Mouse (Mus musculus) lung, postnatal 4 days (tissue): ENCODE results near the gene Wwp2.

Experiments used
- DNase-seq, 2 experiments: peaks; one replicate each; pipeline ENCODE4 v3.0.0; 2021

The Wwp2 gene

GRCm38 (mm10) chr8:107514949-107515721 is 79.0 kb downstream of the Wwp2 start:
- DNase-seq: peak in 1 of 2 experiments; percentile 49

- DNase-seq: no peak
Observed at GRCm38 (mm10) chr8:107518726-107519125, 82.6 kb downstream of the Wwp2 start.

GRCm38 (mm10) chr8:107519860-107520259 is 83.7 kb downstream of the Wwp2 start:
- DNase-seq: peak; percentile 46 to 76

DNA sequence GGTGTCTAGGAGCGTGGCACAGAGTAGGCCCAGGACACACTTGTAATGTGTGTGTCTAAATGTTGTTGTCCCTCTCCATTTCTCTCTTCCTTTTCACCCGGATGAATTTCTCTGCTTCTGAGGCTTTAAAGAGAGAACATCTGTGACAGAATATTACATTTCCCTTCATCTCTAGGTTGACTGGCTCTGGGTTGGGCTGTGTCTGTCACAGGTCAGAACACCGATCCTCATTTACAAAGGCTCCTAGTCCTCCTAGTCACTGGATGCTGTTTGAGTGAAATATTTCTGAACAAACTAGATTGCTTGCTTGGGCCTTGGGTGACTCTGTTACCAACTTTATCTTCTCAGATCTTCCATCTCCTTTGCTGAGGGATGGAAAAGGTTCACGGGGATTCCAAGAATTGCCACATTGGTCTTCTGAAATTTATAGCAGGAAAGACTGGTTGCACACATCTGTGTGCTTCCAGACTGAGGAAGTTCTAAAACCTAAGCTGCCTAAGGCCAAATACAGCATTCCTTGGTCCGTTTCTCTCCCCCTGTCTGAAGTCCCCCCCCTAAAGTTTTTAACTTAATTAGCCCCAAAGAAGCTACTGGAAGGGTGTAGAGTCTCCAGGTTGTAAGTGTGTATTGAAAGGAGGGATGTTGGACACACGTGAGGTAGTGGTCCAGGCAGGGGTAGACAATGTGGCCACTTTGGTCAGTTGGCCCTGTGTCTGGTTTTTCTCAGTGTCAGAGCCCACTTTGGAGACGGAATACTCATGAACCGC is 85.8 kb downstream of the Wwp2 start:
- DNase-seq: no peak

GRCm38 (mm10) chr8:107522555-107522833 is 86.3 kb downstream of the Wwp2 start:
- no peak for DNase-seq

DNA sequence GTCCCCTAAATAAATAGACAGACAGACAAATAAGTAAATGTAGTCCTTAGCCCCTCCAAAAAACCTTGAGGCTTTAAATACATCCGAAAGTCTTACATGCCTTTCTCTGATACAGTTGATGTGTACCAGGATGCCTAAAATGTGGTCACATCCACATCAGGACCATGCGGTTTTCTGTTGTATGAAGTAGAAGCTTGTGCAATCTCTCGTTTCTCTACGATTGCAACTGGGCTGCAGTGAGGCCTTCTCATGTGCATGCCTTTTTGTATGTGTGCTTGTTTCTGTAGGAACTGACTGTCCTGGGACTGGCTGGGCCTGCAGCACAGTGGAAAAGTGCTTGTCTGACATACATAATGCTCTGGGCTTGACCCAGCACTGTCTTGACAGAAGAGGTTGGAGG is 88.4 kb downstream of the Wwp2 start:
- no peak for DNase-seq

DNA sequence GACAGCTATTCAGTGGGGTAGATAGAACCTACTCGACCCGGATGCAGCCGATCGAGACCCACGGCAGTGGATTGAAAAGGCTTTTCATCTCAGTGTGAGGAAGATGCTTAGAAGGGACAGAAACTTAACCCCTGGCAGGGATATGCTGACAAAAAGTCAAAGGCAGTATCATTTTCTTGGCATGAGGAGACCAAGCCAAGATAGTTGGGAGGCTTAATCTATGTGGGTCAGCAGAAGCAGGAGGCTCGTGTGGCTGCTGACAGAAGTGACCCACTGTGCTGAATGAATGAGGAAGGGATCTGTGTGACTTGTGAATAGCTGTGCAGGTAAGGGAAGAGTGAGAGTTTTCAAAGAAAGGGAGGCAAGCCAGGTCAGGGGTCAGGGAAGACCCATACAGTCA is 92.6 kb downstream of the Wwp2 start:
- no peak for DNase-seq

DNA sequence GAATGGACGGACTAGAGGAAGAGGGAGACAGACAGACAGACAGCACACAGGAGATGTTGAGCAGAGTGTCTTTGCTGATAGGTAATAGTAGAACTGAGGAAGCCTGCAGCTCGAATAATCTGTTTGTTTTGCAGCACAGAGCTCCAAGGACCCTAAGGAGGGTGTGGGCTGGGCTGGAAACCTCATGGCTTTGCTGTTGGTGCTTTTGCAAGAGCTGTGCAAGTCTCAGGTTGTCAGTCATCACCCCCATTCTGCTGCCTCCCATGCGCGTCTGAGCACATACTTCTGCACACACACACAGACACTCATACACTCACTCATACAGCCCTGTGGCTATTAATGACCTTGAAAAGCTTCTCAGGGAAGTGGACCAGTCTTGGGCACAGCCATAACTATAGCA is 101.3 kb downstream of the Wwp2 start:
- no peak for DNase-seq

DNA sequence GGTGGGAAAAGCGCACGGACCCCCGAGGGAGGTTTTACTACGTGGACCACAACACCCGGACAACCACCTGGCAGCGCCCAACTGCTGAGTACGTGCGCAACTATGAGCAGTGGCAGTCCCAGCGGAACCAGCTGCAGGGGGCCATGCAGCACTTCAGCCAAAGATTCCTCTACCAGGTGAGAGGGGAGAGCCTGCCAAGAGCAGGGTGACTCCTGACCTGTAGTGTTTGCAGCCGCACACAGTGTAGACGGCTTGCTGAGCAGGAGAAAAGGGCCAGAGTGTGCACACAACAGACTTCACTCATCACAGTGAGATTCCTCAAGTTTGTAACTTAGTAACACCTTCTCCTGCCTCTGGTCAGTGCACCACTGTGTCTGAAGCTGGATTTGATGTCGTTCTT is 104.5 kb downstream of the Wwp2 start:
- no peak for DNase-seq

DNA sequence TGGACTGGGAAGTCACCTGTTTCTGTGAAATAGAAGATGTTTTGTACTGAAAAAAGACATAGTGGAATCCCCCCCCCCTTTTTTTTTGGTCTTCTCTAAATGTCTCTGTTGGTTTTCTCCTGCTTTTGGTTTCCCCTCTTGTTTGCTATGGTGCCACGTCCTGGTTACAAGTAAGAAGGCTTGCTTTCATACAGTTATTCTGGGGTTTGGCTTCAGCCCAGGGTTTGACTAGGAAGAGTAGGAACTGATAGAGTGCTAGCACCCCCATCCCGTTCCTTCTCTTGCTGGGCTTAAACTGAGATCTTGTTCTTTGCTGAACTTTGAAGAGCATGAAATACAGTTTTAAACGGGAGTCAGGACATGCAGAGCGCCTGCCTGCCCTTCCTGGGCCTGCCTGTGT is 105.2 kb downstream of the Wwp2 start:
- no peak for DNase-seq

GRCm38 (mm10) chr8:107542151-107542550 is 106.0 kb downstream of the Wwp2 start:
- no peak for DNase-seq

DNA sequence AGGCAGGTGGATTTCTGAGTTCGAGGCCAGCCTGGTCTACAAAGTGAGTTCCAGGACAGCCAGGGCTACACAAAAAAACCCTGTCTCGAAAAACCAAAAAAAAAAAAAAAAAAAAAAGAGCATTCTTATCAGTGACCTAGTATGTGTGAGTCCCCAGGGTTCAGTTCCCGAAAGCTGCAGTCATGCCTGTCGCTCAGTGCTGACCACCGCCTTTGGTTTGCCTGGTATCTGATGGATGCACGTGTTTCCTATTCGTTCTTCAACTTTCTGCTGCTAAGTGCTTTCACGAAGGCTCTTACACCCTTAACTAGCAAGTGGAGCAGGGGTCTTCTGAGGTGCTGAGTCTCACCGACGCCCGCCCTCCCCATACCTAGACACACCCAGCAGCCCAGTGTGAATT is 107.5 kb downstream of the Wwp2 start:
- DNase-seq: no peak

- DNase-seq: no peak
Observed at GRCm38 (mm10) chr8:107544211-107544610, 108.0 kb downstream of the Wwp2 start.

- DNase-seq: peak in 1 of 2 experiments; percentile 38
Observed at GRCm38 (mm10) chr8:107544651-107545174, 108.5 kb downstream of the Wwp2 start.

- no peak for DNase-seq
Observed at GRCm38 (mm10) chr8:107545621-107546152, 109.5 kb downstream of the Wwp2 start.

DNA sequence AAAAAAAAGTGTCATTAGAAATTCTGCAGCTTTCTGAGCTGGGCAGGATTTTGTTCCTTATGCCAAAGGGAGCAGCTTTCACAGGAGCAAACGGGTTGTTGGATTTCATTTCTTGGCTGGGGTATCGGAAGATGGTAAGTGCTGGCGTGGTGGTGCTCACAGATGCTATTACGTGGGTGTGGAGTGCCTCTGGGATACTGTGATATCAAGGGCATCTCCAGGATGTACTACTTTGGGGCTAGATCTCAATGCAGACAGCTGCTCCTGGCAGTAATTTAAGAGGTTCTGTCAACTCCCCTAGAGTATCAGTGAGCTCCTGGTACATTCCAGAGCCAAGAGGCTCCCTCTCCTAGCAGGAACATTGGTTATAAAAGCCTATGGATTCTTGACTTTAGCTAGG is 110.0 kb downstream of the Wwp2 start:
- DNase-seq: no peak

- no peak for DNase-seq
Observed at GRCm38 (mm10) chr8:107546817-107547216, 110.7 kb downstream of the Wwp2 start.

DNA sequence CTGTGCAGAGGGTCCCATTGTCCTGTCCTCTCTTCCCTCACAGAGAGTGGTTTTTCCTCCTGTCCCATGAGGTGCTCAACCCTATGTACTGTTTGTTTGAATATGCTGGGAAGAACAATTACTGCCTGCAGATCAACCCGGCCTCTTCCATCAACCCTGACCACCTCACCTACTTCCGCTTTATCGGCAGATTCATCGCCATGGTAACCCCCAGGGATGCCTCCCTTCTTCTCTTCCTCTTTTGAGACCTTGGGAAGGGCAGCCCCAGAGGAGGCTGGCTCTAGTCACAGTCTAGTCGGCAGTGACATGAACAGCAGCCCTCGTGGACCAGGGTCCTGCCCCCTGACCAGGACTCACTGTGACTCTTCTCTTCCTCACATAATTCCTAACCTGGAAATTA is 116.1 kb downstream of the Wwp2 start:
- DNase-seq: no peak

DNA sequence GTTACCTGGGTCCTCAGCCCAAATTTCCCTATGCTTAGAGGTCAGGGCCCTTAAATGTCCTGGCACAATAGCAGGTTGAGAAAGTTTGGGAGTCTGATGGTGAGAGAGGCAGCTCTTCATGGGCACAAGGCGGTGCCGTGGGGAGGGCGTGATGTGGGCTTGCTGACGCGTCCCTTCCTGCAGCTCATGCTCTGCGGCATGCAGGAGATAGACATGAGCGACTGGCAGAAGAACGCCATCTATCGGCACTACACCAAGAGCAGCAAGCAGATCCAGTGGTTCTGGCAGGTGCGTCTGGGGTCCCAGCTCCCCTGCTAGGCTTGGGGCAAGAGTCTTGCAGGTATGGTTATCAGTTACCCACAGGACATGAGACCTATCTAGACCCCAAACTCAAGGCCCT is 119.1 kb downstream of the Wwp2 start:
- DNase-seq: no peak

- no peak for DNase-seq
Observed at GRCm38 (mm10) chr8:107556511-107556936, 120.4 kb downstream of the Wwp2 start.

- DNase-seq: no peak
Observed at GRCm38 (mm10) chr8:107560820-107561536, 124.8 kb downstream of the Wwp2 start.

DNA sequence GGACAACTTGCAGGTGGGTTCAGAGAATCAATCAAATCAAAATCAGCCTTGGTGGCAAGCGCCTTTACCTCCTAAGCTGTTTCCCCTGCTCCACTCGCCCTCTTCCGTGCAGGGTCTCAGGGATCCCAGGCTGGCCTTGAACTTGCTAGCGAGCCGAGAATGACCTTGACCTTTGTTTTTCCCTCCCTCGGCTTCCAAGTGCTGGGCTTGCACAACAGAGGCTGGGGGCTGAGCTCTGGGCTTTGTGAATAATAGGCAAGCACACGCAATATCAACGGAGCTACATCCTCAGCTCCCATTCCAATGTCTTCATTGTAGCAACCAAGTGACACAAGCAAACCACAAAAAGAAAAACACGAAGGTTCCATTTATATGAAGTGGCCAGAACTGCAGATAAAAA is 126.0 kb downstream of the Wwp2 start:
- no peak for DNase-seq

DNA sequence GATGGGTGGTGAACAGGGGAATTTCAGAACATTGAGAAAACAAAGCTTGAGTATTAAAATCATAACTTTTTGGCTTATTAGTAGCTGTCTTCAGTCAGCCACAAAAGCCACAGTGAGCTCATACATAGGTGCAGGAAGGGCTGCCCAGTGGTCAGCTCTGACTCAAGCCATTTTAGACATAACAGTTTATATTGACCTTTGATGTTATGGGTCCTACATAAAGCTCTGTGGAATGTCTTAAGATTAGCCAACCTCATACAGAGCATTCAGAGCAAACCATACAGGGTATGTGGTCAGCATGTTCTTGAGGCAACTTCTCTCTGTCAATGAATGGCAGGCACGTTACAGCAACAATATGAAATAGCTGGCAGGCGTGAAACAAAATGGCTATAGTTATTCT is 134.9 kb downstream of the Wwp2 start:
- DNase-seq: no peak
